Mouse (Mus musculus) liver, postnatal 0 days (tissue): ENCODE measurements around the gene Timmdc1.

Source experiments
- CTCF ChIP-seq: sonication (generic); IDR thresholded peaks from 2 replicates; pipeline ENCODE4 v1.5.1; 2016; ENCODE audit warnings: antibody characterized with exemption, low read depth
- EP300 ChIP-seq: IDR thresholded peaks from 2 replicates; pipeline ENCODE4 v1.6.1; 2016; ENCODE audit warnings: antibody characterized with exemption, low read depth, mild to moderate bottlenecking

GRCm38 (mm10) chr16:38473661-38474060, 48.8 kb downstream of the Timmdc1 start:
- TF ChIP-seq CTCF: no peak
- 0 out of 2 replicates have a peak, but pooled peaks have one; percentile 9 for TF ChIP-seq EP300
